Mouse (Mus musculus) frontal cortex, adult (tissue): ENCODE measurements around the gene Psrc1.
A peak's percentile ranks its signal among the peaks of the same experiment; 100 is the strongest.

Source experiments
- ATAC-seq: cut with Nextera tagmentation; 2 replicates; pipeline ENCODE4 v1.9.2; 2017; ENCODE audit warnings: mild to moderate bottlenecking, moderate library complexity, mixed read lengths; ENCODE audit not compliant: low TSS enrichment

The Psrc1 gene

DNA sequence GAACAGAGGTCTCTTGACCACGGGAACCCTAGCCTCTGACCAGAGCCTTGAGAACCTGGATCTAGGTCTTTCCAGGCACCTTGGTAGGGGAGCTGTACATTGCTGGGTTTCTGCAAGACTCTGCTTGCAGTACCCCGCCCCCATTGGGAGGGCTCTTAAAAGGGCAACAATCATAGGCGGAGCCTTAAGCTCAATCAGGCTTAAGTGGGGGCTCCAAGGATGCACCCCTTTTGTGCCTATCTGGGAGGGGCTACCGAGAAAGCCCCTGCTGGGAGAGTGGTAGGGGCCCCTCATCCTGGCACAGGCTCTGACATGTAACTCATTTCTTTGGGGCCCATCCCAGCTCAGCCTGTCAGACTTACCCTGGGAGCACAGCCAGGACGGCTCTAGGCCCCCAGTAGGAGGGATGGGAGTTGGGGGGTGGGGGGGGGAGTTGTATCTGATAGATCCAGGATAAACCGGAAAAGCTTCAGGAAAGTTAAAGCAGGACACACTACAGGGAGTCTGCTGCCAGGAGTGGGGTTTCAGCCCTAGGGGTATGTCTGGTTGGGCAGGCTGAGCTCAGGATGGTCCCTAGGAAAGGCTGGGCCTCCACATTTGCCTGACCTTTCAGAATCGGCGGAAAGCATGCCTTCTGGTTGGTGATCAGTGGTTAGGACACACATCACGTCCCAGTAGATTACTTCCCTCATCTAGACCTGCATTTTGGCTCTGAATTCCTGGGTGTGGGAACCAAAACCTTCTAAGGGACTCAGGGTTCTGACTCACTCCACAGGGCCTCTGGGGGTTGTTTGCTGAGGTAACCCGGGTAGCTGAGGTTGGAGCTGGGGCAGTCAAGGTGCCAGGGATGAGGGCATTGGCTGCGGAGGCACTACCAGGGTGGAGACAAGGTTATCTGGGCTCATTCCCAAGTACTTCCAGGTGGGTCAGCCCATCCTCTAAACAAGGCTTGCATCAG is 40.5 kb downstream of the Psrc1 start:
- peak; percentile 71 for ATAC-seq

- no peak for ATAC-seq
Observed at GRCm38 (mm10) chr3:108424944-108425623, 41.4 kb downstream of the Psrc1 start.

DNA sequence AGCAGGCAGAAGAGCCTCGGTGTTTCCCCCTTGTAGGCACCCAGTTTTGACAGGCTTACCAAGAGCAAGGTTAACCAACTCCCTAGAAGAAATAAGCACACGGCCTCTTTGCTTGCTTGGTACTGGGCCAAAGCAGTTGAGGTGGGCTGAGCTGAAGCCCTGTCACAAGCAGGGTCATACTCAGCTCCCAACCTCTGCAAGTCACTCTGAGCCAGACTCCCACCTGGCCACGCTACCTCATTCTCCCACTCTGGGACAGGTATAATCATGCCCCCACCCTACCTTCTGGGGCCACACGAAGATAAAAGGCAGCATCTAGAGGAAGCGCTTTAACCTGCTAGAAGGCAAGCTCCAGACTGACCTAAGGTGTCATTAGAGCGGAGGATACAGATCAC is 42.0 kb downstream of the Psrc1 start:
- no peak for ATAC-seq

GRCm38 (mm10) chr3:108432542-108433187 is 49.0 kb downstream of the Psrc1 start:
- peak; percentile 92 for ATAC-seq

DNA sequence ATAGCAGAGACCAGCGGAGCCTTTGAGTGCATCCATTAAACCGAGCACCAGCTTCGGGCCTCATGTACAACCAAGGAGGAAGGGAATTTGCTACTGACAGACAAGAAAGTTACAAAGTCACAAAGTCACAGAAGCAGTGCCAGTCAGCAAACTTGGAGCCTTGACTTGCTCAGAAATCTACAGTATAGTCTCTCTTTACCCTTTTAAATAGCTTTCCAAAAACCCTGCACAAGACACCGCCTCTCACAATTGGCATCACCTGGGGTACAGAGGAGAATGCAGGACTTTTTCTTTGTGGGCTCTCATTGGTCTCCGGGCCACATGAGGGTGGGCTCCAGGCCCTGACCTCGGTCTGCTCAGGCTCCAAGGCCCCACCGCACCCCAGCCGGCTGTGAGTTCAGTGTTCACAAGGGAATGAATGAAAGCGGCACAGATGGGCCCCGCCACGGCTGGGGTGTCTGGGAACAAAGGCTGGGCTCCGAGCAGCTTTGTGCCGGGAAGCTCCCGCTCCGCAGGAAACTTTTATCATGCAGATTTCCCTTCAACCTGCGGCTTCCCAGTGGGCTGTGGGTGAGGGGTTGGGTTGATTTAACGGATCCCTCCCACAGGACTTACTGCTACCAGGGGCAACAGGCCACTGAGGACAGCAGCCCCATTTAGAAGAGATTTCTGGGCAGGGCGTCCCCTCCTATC is 49.7 kb downstream of the Psrc1 start:
- peak; percentile 24; the same call in 1 of the 2 replicates for ATAC-seq

DNA sequence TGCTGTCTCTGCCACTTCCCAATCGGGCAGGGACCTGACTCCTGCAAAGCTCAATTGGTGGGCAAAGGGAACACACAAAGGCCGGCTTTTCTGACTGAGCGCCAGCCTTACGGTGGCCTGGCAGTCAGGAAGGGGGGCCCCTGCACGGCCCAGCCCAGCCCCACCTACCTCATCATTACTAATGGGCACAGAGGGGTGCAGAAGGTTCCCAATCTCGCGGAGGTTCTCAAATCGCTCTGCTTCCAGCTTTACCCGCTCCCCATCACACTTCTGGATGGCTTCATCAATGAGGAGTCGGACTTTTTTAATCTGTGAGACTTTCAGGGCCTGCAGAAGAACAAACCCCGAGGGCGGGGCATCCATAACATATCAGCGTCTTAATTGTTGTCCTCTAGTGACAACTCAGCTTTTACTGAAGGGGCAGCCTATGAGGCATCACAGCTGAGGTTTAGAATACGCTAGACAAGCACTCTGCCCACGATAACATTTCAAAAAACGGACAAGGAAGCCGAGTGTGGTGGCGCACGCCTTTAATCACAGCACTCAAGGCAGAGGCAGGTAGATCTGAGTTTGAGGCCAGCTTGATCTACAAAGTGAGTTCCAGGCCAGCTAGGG is 50.3 kb downstream of the Psrc1 start:
- no peak for ATAC-seq

DNA sequence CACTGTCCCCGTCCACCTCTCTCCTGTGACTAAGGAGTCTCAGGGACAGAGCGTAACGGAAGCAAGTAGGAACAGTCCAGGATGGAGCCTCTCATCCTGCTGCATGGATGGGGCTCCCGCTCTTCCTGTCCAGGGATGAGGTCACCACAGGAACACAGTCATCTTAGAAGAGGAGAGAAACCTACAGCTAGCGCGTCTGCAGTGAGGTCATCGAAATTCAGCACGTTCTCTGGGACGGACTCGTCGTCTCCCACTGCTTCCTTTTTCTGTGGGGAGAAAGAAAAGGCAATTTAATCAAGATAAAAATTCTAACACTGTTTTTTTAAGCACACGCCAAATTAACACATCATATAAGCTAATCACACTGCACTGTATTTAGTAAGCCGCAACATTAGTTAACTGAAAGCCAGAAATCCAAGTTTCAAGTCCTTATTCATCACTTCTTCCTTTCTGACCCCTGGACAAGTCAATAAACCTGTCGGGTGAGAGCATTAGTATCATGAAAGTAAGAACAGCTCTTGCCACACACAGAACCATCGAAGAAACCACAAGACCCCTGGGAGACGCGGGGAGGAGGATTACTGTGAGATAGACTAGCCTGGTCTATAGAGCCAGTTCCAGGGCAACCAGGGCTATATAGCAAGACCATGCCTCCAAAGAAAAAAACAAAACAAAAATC is 52.2 kb downstream of the Psrc1 start:
- ATAC-seq = no peak

DNA sequence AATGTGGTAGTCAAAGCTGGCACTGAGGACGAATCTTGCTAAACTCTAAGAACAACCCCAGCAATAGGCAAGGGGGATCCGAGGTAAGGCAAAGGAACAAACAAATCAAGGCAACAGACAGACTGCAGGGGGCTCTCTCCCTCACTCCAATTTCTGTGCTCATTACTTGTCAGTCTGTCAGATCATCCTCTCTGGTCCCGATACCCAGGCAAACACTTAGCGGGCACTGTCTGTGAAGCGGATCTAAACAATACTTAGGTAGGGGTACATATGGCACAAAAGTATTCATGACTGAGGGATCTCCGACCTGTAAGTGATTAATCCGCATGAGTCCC is 52.7 kb downstream of the Psrc1 start:
- ATAC-seq = no peak
